Mouse (Mus musculus) myocyte (in vitro differentiated cells): ENCODE data around the gene Cemip2. TPM values are rescaled to one million over a fixed set of nuclear protein-coding genes. Genes with fewer than 3 reads are reported as not detected.

ENCODE experiments used
- H3K27me3 ChIP-seq: one replicate; pipeline ENCODE4 v1.6.1; 2011; ENCODE audit not compliant: control insufficient read depth, insufficient read depth, insufficient read length
- H3K36me3 ChIP-seq: one replicate; pipeline ENCODE4 v1.6.1; 2011; ENCODE audit not compliant: control insufficient read depth, insufficient read depth
- H3K4me2 ChIP-seq: one replicate; pipeline ENCODE4 v1.6.1; 2011; ENCODE audit warnings: low read depth, control low read depth
- H3K4me3 ChIP-seq: one replicate; pipeline ENCODE4 v1.5.1; 2011; ENCODE audit warnings: mild to moderate bottlenecking, control low read depth, moderate library complexity
- H3K79me2 ChIP-seq: one replicate; pipeline ENCODE4 v1.6.1; 2011; ENCODE audit not compliant: control insufficient read depth, insufficient read depth
- H3ac ChIP-seq: one replicate; pipeline ENCODE4 v1.6.1; 2011; ENCODE audit not compliant: control insufficient read depth, insufficient read length
- CEBPB ChIP-seq: IDR thresholded peaks from 2 replicates; pipeline ENCODE4 v1.6.1; 2011; ENCODE audit warnings: mild to moderate bottlenecking, moderate library complexity; ENCODE audit not compliant: poor library complexity, insufficient read depth, severe bottlenecking
- E2F4 ChIP-seq: IDR thresholded peaks from one replicate; pipeline ENCODE4 v1.6.1; 2011; ENCODE audit warnings: mild to moderate bottlenecking, control low read depth, moderate library complexity; ENCODE audit not compliant: insufficient read depth
- MAX ChIP-seq: IDR thresholded peaks from one replicate; pipeline ENCODE4 v1.6.1; 2011; ENCODE audit warnings: low read depth, mild to moderate bottlenecking, control low read depth
- MYOD1 ChIP-seq, 3 experiments: IDR thresholded peaks; one replicate each; pipeline ENCODE4 v1.6.1; 2011; ENCODE audit warnings: control low read depth in 2 of 3, low read depth in 2 of 3, mild to moderate bottlenecking in 2 of 3, moderate library complexity in 1 of 3; ENCODE audit not compliant: insufficient read length in 2 of 3, control insufficient read depth in 1 of 3
- MYOG ChIP-seq, 3 experiments: IDR thresholded peaks; one replicate each; pipeline ENCODE4 v1.6.1; 2011; ENCODE audit warnings: control low read depth in 2 of 3, low read depth in 2 of 3, mild to moderate bottlenecking in 2 of 3; ENCODE audit not compliant: insufficient read length in 2 of 3, control insufficient read depth in 1 of 3, insufficient read depth in 1 of 3
- POLR2A ChIP-seq: IDR thresholded peaks from one replicate; pipeline ENCODE4 v1.6.1; 2011; ENCODE audit warnings: low read depth, mild to moderate bottlenecking, control low read depth, moderate library complexity; ENCODE audit not compliant: insufficient read length
- POLR2AphosphoS2 ChIP-seq: IDR thresholded peaks from one replicate; pipeline ENCODE4 v1.6.1; 2011; ENCODE audit warnings: low read depth, control low read depth; ENCODE audit not compliant: insufficient read length
- REST ChIP-seq: IDR thresholded peaks from one replicate; pipeline ENCODE4 v1.6.1; 2011; ENCODE audit warnings: mild to moderate bottlenecking, control low read depth, moderate library complexity; ENCODE audit not compliant: insufficient read depth, insufficient read length
- SRF ChIP-seq: IDR thresholded peaks from one replicate; pipeline ENCODE4 v1.6.1; 2011; ENCODE audit warnings: low read depth; ENCODE audit not compliant: control insufficient read depth, insufficient read length
- TCF12 ChIP-seq: IDR thresholded peaks from one replicate; pipeline ENCODE4 v1.6.1; 2011; ENCODE audit warnings: mild to moderate bottlenecking, control low read depth; ENCODE audit not compliant: poor library complexity, insufficient read depth, severe bottlenecking
- TCF3 ChIP-seq: IDR thresholded peaks from one replicate; pipeline ENCODE4 v1.6.1; 2011; ENCODE audit warnings: low read depth, control low read depth; ENCODE audit not compliant: insufficient read length
- USF1 ChIP-seq: IDR thresholded peaks from one replicate; pipeline ENCODE4 v1.6.1; 2011; ENCODE audit warnings: low read depth, mild to moderate bottlenecking, control low read depth, moderate library complexity
- polyA plus RNA-seq: library from polyadenylated mRNA; unstranded; fragments of >200 nt; fragmentation: generic; extraction: Trizol; gene quantifications from one replicate; pipeline ENCODE4 v1.2.1, GENCODE M21; 2012; ENCODE audit warnings: missing spikeins

Cemip2 gene
- polyA plus RNA-seq, 1 experiment, result 14.5 TPM

GRCm38 (mm10) chr19:21868471-21868870, 90.3 kb downstream of the Cemip2 start:
- no peak overlapping the region for H3K4me3 ChIP-seq
- TF ChIP-seq MYOG (IDR thresholded peaks at IDR 0.05; ENCODE audit: control insufficient read depth in 1 of 3, insufficient read depth in 1 of 3, insufficient read length in 2 of 3, low read depth in 2 of 3), result no peak
- TF ChIP-seq TCF12, result no peak
- no peak for TF ChIP-seq E2F4
- no peak for TF ChIP-seq MYOD1 (IDR thresholded peaks at IDR 0.05; ENCODE audit: control insufficient read depth in 1 of 3, insufficient read length in 2 of 3, low read depth in 2 of 3)
- TF ChIP-seq POLR2AphosphoS2, result no peak
- TF ChIP-seq POLR2A, result no peak
- TF ChIP-seq SRF, result no peak
- no peaks in the 10 kb centered on the region for H3K36me3 ChIP-seq
- H3K27me3 ChIP-seq, result no peaks in the 10 kb centered on the region
- no peak overlapping the region for H3K4me2 ChIP-seq
- H3K79me2 ChIP-seq, result no peaks in the 10 kb centered on the region
- no peak overlapping the region for H3ac ChIP-seq

GRCm38 (mm10) chr19:21882110-21882940, 104.2 kb downstream of the Cemip2 start:
- peak overlapping the region; percentile 68 for H3K4me2 ChIP-seq
- TF ChIP-seq POLR2A, result no peak
- no peak for TF ChIP-seq REST
- no peak for TF ChIP-seq TCF3
- TF ChIP-seq MAX, result no peak
- TF ChIP-seq CEBPB, result no peak
- TF ChIP-seq POLR2AphosphoS2, result no peak
- H3ac ChIP-seq, result no peak overlapping the region
- no peaks in the 10 kb centered on the region for H3K27me3 ChIP-seq
- H3K79me2 ChIP-seq, result no peaks in the 10 kb centered on the region
- H3K36me3 ChIP-seq, result no peaks in the 10 kb centered on the region
- H3K4me3 ChIP-seq, result no peak overlapping the region

- Histone ChIP-seq H3ac (no peak overlapping the region), H3K27me3 (no peaks in the 10 kb centered on the region), H3K79me2 (no peaks in the 10 kb centered on the region), H3K4me3 (no peak overlapping the region), H3K36me3 (no peaks in the 10 kb centered on the region), H3K4me2 (peak overlapping the region; percentile 68)
- TF ChIP-seq MYOG (IDR thresholded peaks at IDR 0.05; ENCODE audit: control insufficient read depth in 1 of 3, insufficient read depth in 1 of 3, insufficient read length in 2 of 3, low read depth in 2 of 3) (no peak), REST (no peak), E2F4 (no peak), MAX (no peak), SRF (no peak), POLR2A (no peak), USF1 (no peak), MYOD1 (IDR thresholded peaks at IDR 0.05; ENCODE audit: control insufficient read depth in 1 of 3, insufficient read length in 2 of 3, low read depth in 2 of 3) (no peak), CEBPB (no peak), TCF12 (no peak), POLR2AphosphoS2 (no peak)
Measured at GRCm38 (mm10) chr19:21883053-21883452, 104.9 kb downstream of the Cemip2 start.

- TF ChIP-seq USF1 (no peak), MAX (no peak), POLR2A (no peak), TCF3 (no peak), MYOG (IDR thresholded peaks at IDR 0.05; ENCODE audit: control insufficient read depth in 1 of 3, insufficient read depth in 1 of 3, insufficient read length in 2 of 3, low read depth in 2 of 3) (no peak), REST (no peak), TCF12 (no peak), SRF (no peak), CEBPB (no peak), MYOD1 (IDR thresholded peaks at IDR 0.05; ENCODE audit: control insufficient read depth in 1 of 3, insufficient read length in 2 of 3, low read depth in 2 of 3) (no peak)
- no peaks in the 10 kb centered on the region for H3K79me2 ChIP-seq
- no peak overlapping the region for H3K4me2 ChIP-seq
- no peaks in the 10 kb centered on the region for H3K36me3 ChIP-seq
- no peaks in the 10 kb centered on the region for H3K27me3 ChIP-seq
- H3ac ChIP-seq, result no peak overlapping the region
- H3K4me3 ChIP-seq, result no peak overlapping the region
Measured at GRCm38 (mm10) chr19:21883922-21884321, 105.8 kb downstream of the Cemip2 start.

- Histone ChIP-seq H3ac (no peak overlapping the region), H3K79me2 (no peaks in the 10 kb centered on the region), H3K4me2 (no peak overlapping the region), H3K4me3 (no peak overlapping the region), H3K36me3 (no peaks in the 10 kb centered on the region), H3K27me3 (no peaks in the 10 kb centered on the region)
- TF ChIP-seq TCF3 (no peak), TCF12 (no peak), MYOD1 (IDR thresholded peaks at IDR 0.05; ENCODE audit: control insufficient read depth in 1 of 3, insufficient read length in 2 of 3, low read depth in 2 of 3) (no peak), USF1 (no peak), REST (no peak), CEBPB (no peak), POLR2A (no peak), MAX (no peak), MYOG (IDR thresholded peaks at IDR 0.05; ENCODE audit: control insufficient read depth in 1 of 3, insufficient read depth in 1 of 3, insufficient read length in 2 of 3, low read depth in 2 of 3) (no peak), POLR2AphosphoS2 (no peak), E2F4 (no peak), SRF (no peak)
Measured at GRCm38 (mm10) chr19:21884385-21884784, 106.2 kb downstream of the Cemip2 start.
